Mouse (Mus musculus) lung, embryonic 15.5 days (tissue): ENCODE data around the gene Atoh8. TPM values are rescaled to one million over a fixed set of nuclear protein-coding genes. Genes with fewer than 3 reads are reported as not detected.

Experiments
- ATAC-seq: fragments of 200-750 bp; cut with Nextera tagmentation; 2 replicates; pipeline ENCODE4 v1.8.0; 2017; ENCODE audit warnings: moderate number of reproducible peaks, borderline replicate concordance; ENCODE audit not compliant: low FRiP score, low TSS enrichment; ENCODE audit errors: extremely low read depth
- H3K27ac ChIP-seq: fragments of 300-500 bp; sonication (generic); 2 replicates; pipeline ENCODE4 v1.5.1; 2015; ENCODE audit warnings: moderate library complexity, mild to moderate bottlenecking, inconsistent platforms
- H3K27me3 ChIP-seq: fragments of 300-500 bp; sonication (generic); 2 replicates; pipeline ENCODE4 v1.6.1; 2015; ENCODE audit warnings: inconsistent platforms
- H3K36me3 ChIP-seq: fragments of 300-500 bp; sonication (generic); 2 replicates; pipeline ENCODE4 v1.6.1; 2015; ENCODE audit warnings: inconsistent platforms
- H3K4me1 ChIP-seq: fragments of 300-500 bp; sonication (generic); 2 replicates; pipeline ENCODE4 v1.6.1; 2015; ENCODE audit warnings: inconsistent platforms
- H3K4me2 ChIP-seq: fragments of 300-500 bp; sonication (generic); 2 replicates; pipeline ENCODE4 v1.6.1; 2015; ENCODE audit warnings: inconsistent platforms, mild to moderate bottlenecking, moderate library complexity
- H3K4me3 ChIP-seq: fragments of 300-500 bp; sonication (generic); 2 replicates; pipeline ENCODE4 v1.5.1; 2015; ENCODE audit warnings: mild to moderate bottlenecking, inconsistent platforms
- H3K9ac ChIP-seq: fragments of 300-500 bp; sonication (generic); 2 replicates; pipeline ENCODE4 v1.6.1; 2015; ENCODE audit warnings: inconsistent platforms
- H3K9me3 ChIP-seq: fragments of 300-500 bp; sonication (generic); 2 replicates; pipeline ENCODE4 v1.6.1; 2016; ENCODE audit warnings: inconsistent platforms
- WGBS: fragments of 180-500 bp; shearing (Covaris S2); methylation state at CpG from one replicate; pipeline ENCODE4 v1.1.7; 2015; 5-methylcytosine and 5-hydroxymethylcytosine counted together
- polyA plus RNA-seq: library from polyadenylated mRNA; unstranded; fragments of >200 nt; fragmentation: Nextera tagmentation; extraction: Ambion mirVana; gene quantifications from 2 replicates; pipeline ENCODE4 v1.2.1, GENCODE M21; 2015

The Atoh8 gene
- polyA plus RNA-seq, 1 experiment from 2014 or later, result 27.8 TPM

GRCm38 (mm10) chr6:72186809-72187208 lies 48.6 kb downstream of the Atoh8 start:
- Histone ChIP-seq H3K4me2 (no peak overlapping the region), H3K9me3 (no peaks in the 10 kb centered on the region), H3K27me3 (0 out of 2 replicates have a peak, but pooled peaks cover 6% of the 10 kb centered on the region), H3K4me3 (no peak overlapping the region), H3K9ac (no peak overlapping the region), H3K36me3 (no peaks in the 10 kb centered on the region), H3K27ac (no peak overlapping the region), H3K4me1 (peaks cover 37% of the 10 kb centered on the region)
- ATAC-seq, result no peak
- WGBS, result 77% methylated on average over 6 of the region's 6 CpGs

GRCm38 (mm10) chr6:72185893-72186490 lies 49.4 kb downstream of the Atoh8 start:
- no peak overlapping the region for H3K4me3 ChIP-seq
- no peaks in the 10 kb centered on the region for H3K36me3 ChIP-seq
- no peaks in the 10 kb centered on the region for H3K9me3 ChIP-seq
- peaks cover 37% of the 10 kb centered on the region for H3K4me1 ChIP-seq
- H3K9ac ChIP-seq, result no peak overlapping the region
- no peak overlapping the region for H3K27ac ChIP-seq
- H3K27me3 ChIP-seq, result 0 out of 2 replicates have a peak, but pooled peaks cover 6% of the 10 kb centered on the region
- H3K4me2 ChIP-seq, result no peak overlapping the region
- peak; percentile 38; the same call in 1 of the 2 replicates for ATAC-seq
- 4% methylated on average over 6 of the region's 6 CpGs for WGBS

- no peak overlapping the region for H3K27ac ChIP-seq
- 0 out of 2 replicates have a peak, but pooled peaks cover 6% of the 10 kb centered on the region for H3K27me3 ChIP-seq
- H3K9ac ChIP-seq, result no peak overlapping the region
- no peaks in the 10 kb centered on the region for H3K36me3 ChIP-seq
- H3K4me2 ChIP-seq, result no peak overlapping the region
- ATAC-seq, result no peak
- H3K4me3 ChIP-seq, result no peak overlapping the region
- H3K9me3 ChIP-seq, result no peaks in the 10 kb centered on the region
- peaks cover 31% of the 10 kb centered on the region for H3K4me1 ChIP-seq
- 74% methylated on average over 5 of the region's 5 CpGs for WGBS
Observed at GRCm38 (mm10) chr6:72184576-72184975, 50.8 kb downstream of the Atoh8 start.

- H3K36me3 ChIP-seq, result no peaks in the 10 kb centered on the region
- no peak overlapping the region for H3K4me3 ChIP-seq
- H3K9ac ChIP-seq, result no peak overlapping the region
- 0 out of 2 replicates have a peak overlapping the region, but pooled peaks have one; percentile 8 for H3K27ac ChIP-seq
- WGBS, result 56% methylated on average over 12 of the region's 12 CpGs
- no peak overlapping the region for H3K4me2 ChIP-seq
- 0 out of 2 replicates have a peak, but pooled peaks cover 1% of the 10 kb centered on the region for H3K27me3 ChIP-seq
- H3K4me1 ChIP-seq, result peaks cover 14% of the 10 kb centered on the region; the same call in 1 of the 2 replicates
- H3K9me3 ChIP-seq, result no peaks in the 10 kb centered on the region
- no peak; the same call in 1 of the 2 replicates for ATAC-seq
Observed at GRCm38 (mm10) chr6:72179562-72180502, 55.5 kb downstream of the Atoh8 start.

DNA sequence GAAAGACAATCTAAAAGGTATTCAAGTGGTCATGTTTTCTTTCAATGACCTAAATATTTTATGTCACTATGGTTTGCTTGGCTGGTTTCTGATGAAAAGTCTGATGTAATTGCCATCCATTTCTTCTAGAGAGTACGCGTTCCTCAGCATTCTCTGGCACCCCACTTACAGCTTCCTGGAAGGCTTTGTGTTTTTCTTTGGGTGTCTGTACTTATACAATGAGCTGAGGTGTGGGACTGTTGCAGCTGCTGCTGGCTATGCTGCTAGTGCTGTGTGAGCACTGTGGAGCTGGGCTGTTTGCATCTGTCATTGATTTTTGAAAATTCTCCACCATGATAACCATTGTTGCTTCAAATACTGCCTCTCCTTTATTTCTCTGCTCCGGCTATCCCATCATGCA lies 56.4 kb downstream of the Atoh8 start:
- Histone ChIP-seq H3K4me2 (no peak overlapping the region), H3K4me1 (peaks cover 14% of the 10 kb centered on the region; the same call in 1 of the 2 replicates), H3K27ac (no peak overlapping the region), H3K36me3 (no peaks in the 10 kb centered on the region), H3K9me3 (no peaks in the 10 kb centered on the region), H3K27me3 (no peaks in the 10 kb centered on the region), H3K4me3 (no peak overlapping the region), H3K9ac (no peak overlapping the region)
- ATAC-seq, result peak; percentile 64; the same call in 1 of the 2 replicates
- WGBS, result 74% methylated on average over 3 of the region's 3 CpGs

DNA sequence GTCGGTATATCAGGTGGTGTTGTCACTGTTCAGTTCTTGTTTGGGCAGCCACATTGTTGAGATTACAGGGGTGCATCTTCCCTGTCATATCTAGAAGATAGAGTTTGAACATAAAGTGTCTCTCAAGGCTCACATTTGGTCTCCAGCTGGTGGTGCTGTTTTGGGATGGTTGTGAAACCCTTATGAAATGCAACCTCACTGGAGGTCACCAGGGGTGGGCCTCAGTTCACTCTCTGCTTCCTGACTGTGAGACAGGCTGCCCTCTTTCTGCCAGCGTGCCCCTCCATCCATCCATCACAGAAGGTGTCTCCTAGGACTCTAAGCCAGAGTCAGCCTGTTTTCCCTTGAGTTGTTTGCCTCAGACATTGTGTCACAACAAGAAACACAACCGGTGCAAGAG lies 58.0 kb downstream of the Atoh8 start:
- Histone ChIP-seq H3K27ac (no peak overlapping the region), H3K9me3 (no peaks in the 10 kb centered on the region), H3K4me3 (no peak overlapping the region), H3K36me3 (no peaks in the 10 kb centered on the region), H3K4me2 (no peak overlapping the region), H3K27me3 (no peaks in the 10 kb centered on the region), H3K4me1 (peaks cover 14% of the 10 kb centered on the region; the same call in 1 of the 2 replicates), H3K9ac (no peak overlapping the region)
- 58% methylated on average over 3 of the region's 3 CpGs for WGBS
- ATAC-seq, result no peak

- no peak overlapping the region for H3K4me3 ChIP-seq
- WGBS, result 67% methylated on average over 5 of the region's 5 CpGs
- H3K4me1 ChIP-seq, result peaks cover 14% of the 10 kb centered on the region; the same call in 1 of the 2 replicates
- no peak overlapping the region for H3K4me2 ChIP-seq
- H3K9ac ChIP-seq, result no peak overlapping the region
- no peaks in the 10 kb centered on the region for H3K27me3 ChIP-seq
- H3K36me3 ChIP-seq, result no peaks in the 10 kb centered on the region
- ATAC-seq, result no peak
- H3K9me3 ChIP-seq, result no peaks in the 10 kb centered on the region
- no peak overlapping the region for H3K27ac ChIP-seq
Observed at GRCm38 (mm10) chr6:72176004-72176403, 59.4 kb downstream of the Atoh8 start.

DNA sequence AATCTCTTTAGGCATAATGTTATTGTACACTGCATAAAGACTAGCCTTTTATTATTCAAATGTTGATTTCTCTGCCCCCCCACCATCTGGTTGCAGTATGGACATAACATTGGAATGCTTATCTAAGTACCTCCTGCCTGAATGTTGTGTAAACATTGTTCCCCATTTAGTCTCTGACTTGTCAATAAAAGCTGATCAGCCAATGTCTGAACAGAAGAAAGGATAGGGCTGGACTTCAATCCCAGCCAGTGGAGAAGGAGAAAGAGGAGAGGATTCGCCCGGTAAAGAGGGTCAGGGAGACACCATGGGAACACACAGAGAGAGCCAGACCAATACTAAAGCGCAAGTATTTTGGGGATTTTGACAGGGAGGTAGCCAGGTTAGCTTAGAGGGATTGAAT lies 60.0 kb downstream of the Atoh8 start:
- no peak for ATAC-seq
- Histone ChIP-seq H3K9ac (no peak overlapping the region), H3K27ac (no peak overlapping the region), H3K4me2 (no peak overlapping the region), H3K27me3 (no peaks in the 10 kb centered on the region), H3K36me3 (no peaks in the 10 kb centered on the region), H3K4me1 (peaks cover 11% of the 10 kb centered on the region; the same call in 1 of the 2 replicates), H3K9me3 (no peaks in the 10 kb centered on the region), H3K4me3 (no peak overlapping the region)
- 34% methylated on average over 3 of the region's 3 CpGs for WGBS

GRCm38 (mm10) chr6:72173350-72173749 lies 62.0 kb downstream of the Atoh8 start:
- no peak overlapping the region for H3K27ac ChIP-seq
- no peak for ATAC-seq
- H3K36me3 ChIP-seq, result no peaks in the 10 kb centered on the region
- no peak overlapping the region for H3K9ac ChIP-seq
- H3K4me3 ChIP-seq, result no peak overlapping the region
- H3K4me1 ChIP-seq, result no peaks in the 10 kb centered on the region
- H3K9me3 ChIP-seq, result no peaks in the 10 kb centered on the region
- no peak overlapping the region for H3K4me2 ChIP-seq
- no peaks in the 10 kb centered on the region for H3K27me3 ChIP-seq
- 72% methylated on average over 1 of the region's 1 CpGs for WGBS

DNA sequence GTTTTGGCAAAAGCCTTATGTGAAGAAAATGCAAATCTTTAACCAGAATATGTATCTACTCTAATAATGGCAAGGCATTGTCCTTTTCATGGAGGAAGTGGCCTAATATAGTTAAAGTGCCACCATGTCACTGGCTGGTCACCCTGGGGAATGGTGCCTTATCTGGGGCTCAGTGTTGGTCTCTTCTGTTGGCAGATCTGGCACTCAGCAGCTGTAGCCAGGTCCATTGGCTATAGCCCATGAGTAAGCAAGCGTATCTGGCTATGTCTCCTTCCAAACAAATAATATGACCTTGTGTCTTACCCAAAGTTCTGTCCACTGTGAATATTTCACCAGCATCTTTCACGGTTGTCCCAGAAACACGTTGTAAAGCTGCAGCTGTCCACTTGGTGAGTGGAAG lies 64.0 kb downstream of the Atoh8 start:
- 79% methylated on average over 3 of the region's 3 CpGs for WGBS
- H3K9me3 ChIP-seq, result no peaks in the 10 kb centered on the region
- H3K36me3 ChIP-seq, result no peaks in the 10 kb centered on the region
- H3K4me3 ChIP-seq, result no peak overlapping the region
- H3K27me3 ChIP-seq, result no peaks in the 10 kb centered on the region
- H3K4me2 ChIP-seq, result no peak overlapping the region
- H3K27ac ChIP-seq, result no peak overlapping the region
- no peak overlapping the region for H3K9ac ChIP-seq
- no peak for ATAC-seq
- no peaks in the 10 kb centered on the region for H3K4me1 ChIP-seq

- WGBS, result 27% methylated on average over 2 of the region's 2 CpGs
- no peak for ATAC-seq
- no peak overlapping the region for H3K4me3 ChIP-seq
- peaks cover 9% of the 10 kb centered on the region for H3K4me1 ChIP-seq
- no peak overlapping the region for H3K9ac ChIP-seq
- H3K36me3 ChIP-seq, result no peaks in the 10 kb centered on the region
- no peak overlapping the region for H3K4me2 ChIP-seq
- no peaks in the 10 kb centered on the region for H3K9me3 ChIP-seq
- no peaks in the 10 kb centered on the region for H3K27me3 ChIP-seq
- no peak overlapping the region for H3K27ac ChIP-seq
Observed at GRCm38 (mm10) chr6:72165907-72166306, 69.5 kb downstream of the Atoh8 start.
